Mouse (Mus musculus): ENCODE data around the gene Lmod3.

- no peak for TF ChIP-seq CTCF (conservative IDR thresholded peaks at IDR 0.05; ENCODE audit: low read length)
- no peak for TF ChIP-seq POU5F1 (IDR thresholded peaks at IDR 0.05; ENCODE audit: borderline replicate concordance, low read length)
These were observed 47.6 kb downstream of the Lmod3 start for GRCm38 (mm10) chr6:97204952-97205351.
